Mouse (Mus musculus) embryo, embryonic 11.5 days (tissue): ENCODE data around the gene Creg1.

Experiments used
- DNase-seq: peaks from one replicate; pipeline ENCODE4 v3.0.0-alpha.2; 2012; ENCODE audit warnings: low read depth, low spot score

Creg1 gene

DNA sequence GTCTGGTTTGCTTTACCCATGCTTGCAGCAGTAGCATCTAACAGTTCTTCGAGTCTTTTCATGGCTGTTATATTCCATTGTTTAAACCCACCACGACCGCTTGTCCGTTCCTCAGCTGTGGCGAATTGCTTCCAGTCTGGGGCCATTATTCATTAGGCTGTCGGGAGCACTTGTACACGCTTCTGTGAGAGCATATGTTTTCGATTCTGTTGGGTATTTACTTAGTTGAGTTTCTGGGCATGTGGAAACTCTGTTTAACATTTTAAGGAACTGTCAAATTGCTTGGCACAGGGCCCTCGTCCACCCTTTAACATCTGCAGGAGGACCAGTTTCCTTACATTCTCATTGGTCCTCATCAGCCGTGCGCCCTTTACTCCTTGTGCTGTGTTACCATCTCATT lies 22.8 kb downstream of the Creg1 start:
- DNase-seq: no peak

GRCm38 (mm10) chr1:165788511-165788910 lies 25.0 kb downstream of the Creg1 start, which contains the start of gene Cd247:
TSS of gene Cd247 (plus strand) at chr1:165788681.
- DNase-seq: no peak

DNA sequence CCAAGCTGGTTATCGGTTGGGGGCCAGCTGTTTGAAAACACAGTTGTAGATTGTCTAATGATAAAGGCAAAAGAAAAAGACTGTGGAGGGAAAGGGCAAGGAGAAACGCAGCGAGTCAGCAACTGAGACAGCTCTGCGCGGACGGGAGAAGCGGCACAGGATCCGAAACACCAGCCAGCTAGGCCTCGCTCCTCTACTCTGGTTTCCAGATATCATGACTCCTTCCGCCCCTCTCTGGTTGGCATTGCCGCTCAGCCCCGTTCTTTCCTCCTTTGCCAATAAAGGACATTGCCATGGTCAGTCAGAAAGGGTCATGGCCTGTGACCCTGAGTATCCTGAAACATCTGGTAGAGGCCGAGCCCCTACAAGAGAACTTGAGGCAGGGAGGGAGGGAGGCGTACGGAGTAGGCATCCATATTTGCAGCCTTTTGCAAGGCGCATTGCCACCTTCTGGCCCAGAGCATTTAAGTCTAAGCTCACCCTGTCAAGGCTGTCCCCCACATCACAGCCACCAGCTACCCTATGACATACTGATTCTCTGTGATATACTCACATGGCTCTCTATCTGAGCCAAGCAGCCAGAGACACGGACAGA lies 25.6 kb downstream of the Creg1 start:
- no peak for DNase-seq

DNA sequence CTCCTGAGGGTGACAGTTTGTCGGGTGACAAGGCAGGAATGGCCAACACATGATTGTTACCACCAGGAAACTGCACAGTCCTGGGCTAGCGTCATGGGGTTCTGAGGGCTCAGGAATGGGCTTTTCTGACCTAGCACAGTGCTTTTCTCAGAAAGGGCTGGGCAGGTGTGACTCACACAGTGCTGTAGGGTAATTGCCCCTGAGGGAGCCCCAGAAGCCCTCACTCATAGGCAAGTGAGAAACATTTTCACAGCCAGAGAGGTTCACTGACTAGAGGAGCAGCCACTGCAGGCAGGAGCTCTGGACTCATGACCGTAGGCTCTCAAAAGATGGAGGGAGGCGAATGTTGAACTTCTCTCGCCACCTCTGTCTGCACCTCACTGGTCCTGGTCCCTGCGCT lies 26.4 kb downstream of the Creg1 start:
- DNase-seq: no peak

DNA sequence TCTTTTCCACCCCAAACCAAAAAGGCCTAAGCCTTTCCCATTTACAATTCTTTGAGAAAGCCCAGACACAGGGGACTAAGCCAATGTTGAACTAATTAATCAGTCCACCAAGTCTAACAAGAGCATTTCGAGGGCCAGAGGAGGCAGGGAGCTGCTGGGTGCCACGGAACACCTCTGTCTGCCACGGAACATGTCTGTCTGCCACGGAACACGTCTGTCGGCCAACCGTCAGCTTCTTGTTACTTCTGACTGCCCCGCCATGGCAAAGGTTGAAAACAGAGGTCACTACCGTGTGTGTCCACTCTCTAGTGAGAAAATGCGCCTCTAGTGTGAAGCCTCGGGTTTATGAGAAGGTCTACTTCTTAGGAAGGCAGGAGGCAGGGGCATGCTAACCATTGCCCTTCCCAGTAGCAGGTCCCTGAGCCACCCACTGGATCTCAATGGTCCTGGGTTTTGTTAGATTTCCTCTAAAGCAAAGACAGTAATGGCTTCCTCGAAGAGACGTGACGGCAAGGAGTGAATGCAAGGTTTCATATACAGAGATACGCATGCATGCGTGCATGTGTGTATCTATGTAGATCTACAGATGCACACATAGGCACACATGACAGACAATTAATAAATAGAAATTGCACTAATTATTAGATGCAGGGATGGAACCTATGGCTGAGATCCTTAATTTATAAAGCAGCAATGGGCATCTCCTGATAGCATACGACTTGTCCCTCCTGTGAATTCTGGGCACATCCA lies 27.1 kb downstream of the Creg1 start:
- no peak for DNase-seq

DNA sequence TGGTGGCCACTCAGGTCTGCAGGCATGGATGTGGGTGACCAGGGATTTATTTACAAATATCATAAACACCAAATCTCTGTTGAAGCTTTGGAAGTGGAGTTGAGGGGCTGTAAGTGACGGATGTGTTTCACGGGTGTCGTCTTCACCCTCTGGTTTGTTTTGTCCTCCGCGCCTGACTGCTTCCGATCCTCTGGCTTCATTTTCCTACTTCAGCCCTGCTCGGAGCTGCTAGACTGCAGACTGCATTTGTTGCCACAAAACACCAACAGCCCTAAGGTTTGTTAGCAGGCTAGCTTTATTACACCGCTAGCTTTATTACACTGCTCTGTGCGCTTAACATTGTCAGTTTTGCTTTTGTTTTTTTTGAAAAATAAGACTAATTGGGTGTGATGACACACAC lies 27.9 kb downstream of the Creg1 start:
- no peak for DNase-seq

GRCm38 (mm10) chr1:165801709-165802310 lies 38.3 kb downstream of the Creg1 start:
- no peak for DNase-seq

GRCm38 (mm10) chr1:165803107-165803506 lies 39.6 kb downstream of the Creg1 start:
- DNase-seq: no peak

GRCm38 (mm10) chr1:165804133-165804532 lies 40.6 kb downstream of the Creg1 start:
- no peak for DNase-seq

GRCm38 (mm10) chr1:165810633-165811032 lies 47.1 kb downstream of the Creg1 start:
- no peak for DNase-seq

- DNase-seq: no peak
Observed at GRCm38 (mm10) chr1:165811170-165811569, 47.6 kb downstream of the Creg1 start.

DNA sequence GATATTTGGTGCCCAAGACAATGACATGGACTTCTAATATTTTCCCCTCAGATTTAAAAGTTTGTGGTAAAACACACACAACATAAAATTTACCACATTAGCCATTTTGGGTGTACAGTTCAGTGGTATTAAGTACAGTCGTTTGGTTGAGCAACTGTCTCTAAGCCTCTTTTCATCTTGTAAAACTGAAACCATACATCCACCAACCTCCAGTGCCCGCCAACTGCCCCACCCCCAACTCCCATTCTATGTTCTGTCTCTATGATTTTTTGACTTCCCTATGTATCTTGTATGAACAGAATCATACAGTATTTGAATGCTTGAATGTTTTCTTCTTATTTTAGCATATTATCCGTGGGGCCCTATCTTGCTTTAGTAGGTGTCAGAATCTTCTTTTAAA lies 49.2 kb downstream of the Creg1 start:
- DNase-seq: no peak

DNA sequence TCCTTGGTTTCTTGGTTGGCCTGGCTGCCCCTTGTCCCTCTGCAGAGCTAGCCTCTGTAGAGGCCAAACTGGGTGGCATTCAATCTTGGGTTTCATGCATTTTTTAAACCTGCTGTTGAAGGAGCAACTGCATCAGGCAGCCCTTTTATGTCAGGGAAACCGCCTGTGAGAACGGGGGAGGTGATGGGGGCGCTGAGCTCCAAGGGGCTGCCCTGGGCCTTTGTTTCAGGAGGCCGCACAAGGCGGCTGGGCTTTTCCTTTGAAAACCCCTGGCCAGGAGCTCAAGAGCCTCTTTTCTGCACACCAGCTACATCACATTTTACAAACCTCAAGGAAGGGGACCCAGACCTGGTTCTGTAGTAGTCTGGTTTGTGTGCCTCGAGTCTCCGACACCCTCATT lies 50.6 kb downstream of the Creg1 start:
- no peak for DNase-seq

DNA sequence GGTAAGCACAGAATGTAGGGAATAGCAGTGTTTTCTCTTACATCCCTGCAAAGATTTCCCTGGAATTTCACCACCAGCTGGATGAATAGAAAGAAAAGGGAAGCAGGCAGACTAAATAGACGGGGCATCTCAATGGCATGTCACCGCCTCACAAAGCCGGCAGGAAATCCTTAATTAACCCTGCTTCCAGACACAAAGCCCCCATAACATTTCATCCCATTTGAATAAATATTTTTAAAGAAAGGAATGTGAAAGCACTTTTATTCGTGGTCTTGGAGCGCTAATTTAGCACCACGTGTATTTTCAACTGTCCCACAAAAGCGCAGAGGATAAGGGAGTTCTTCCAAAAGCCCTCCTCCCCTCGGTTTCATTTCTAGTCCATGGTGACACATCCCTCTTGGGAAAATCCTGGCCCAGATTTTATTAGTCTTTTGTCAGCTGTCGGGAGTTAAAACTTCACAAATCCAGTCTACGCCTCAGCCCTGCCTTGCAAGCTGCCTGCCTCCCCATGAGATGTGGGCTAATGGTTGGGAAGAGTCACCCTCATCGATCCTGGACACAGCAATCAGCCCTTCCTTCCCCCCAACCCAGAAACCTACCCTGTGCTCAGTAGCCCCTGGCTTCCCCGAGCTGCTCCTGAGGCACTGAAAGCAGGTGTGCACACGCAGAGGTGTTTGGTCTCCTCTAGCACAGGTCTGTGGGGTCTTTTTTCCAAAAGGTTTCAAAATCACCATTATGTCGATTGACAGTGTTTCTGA lies 51.2 kb downstream of the Creg1 start:
- no peak for DNase-seq

DNA sequence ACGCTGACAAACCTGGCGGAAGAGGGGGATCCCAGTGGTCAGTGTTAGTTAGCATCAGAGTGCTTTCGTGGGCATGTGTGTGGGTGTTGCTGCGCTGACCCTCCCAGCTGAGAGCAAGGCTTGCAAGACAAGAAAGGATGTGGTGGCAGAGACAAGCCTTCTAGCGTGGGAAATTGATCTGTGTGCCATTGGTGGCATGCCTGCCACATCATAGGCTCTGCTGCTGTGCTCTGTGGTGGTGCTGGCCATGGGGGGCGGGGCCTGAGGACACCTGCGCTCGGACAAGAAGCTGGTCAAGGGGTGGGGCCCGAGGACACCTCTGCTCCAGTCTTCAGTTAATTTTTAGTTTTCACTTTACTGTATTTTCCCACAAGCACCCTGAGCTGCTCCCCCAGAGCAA lies 52.8 kb downstream of the Creg1 start:
- DNase-seq: no peak

DNA sequence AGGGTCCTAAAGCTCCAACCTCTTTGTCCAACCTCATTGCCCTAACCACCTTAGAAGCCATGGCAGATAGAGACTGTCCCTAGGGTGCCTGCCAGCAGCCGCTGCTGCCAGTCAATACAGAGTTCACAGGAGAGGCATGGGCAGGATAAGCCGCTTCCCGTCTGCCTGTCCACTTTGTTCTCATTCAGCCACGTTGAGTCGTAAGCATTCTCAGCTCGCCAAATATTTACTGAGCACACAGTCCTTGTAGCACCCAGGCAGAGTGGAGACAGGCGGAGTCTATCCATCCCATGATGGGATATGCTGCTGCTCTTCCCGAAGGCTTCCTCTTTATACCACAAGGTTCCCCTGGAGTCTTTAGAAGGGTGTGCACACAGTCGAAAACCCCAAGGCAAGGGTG lies 53.7 kb downstream of the Creg1 start:
- no peak for DNase-seq

GRCm38 (mm10) chr1:165818145-165818860 lies 54.8 kb downstream of the Creg1 start:
- DNase-seq: no peak

DNA sequence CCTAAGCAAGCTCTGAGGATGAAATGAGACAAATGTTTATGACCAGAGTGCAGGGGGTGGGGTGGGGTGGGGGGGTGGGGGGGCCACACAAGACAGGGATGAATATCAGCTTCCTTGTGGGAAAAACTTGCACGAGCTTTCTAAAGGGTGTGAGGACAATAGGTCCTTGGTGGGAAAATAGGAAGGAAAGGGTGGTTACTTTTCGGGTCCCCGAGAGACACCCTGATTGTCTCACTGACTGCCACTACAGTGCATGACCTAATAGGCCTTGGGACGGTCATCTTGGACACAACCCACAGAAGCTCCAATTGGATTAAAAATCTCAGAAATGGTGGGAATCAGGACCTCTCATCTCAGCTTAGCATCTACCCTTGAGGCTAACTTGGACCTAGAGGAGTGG lies 55.6 kb downstream of the Creg1 start:
- no peak for DNase-seq

GRCm38 (mm10) chr1:165822031-165822430 lies 58.5 kb downstream of the Creg1 start:
- no peak for DNase-seq
